Mouse (Mus musculus) neural tube, embryonic 12.5 days (tissue): Measurements from ENCODE around the gene Tgif1. TPM values are rescaled to one million over a fixed set of nuclear protein-coding genes. Genes with fewer than 3 reads are reported as not detected.

Source experiments
- ATAC-seq: fragments of 200-750 bp; cut with Nextera tagmentation; 2 replicates; pipeline ENCODE4 v1.8.0; 2017; ENCODE audit warnings: low read depth, mild to moderate bottlenecking, moderate TSS enrichment, moderate library complexity; ENCODE audit not compliant: low FRiP score
- H3K27ac ChIP-seq: fragments of 300-500 bp; sonication (generic); 2 replicates; pipeline ENCODE4 v1.5.1; 2016
- H3K27me3 ChIP-seq: fragments of 300-500 bp; sonication (generic); replicated peaks from 2 replicates; pipeline ENCODE4 v1.6.1; 2016; ENCODE audit warnings: mild to moderate bottlenecking
- H3K36me3 ChIP-seq: fragments of 300-500 bp; sonication (generic); 2 replicates; pipeline ENCODE4 v1.6.1; 2016; ENCODE audit warnings: mild to moderate bottlenecking
- H3K4me1 ChIP-seq: fragments of 300-500 bp; sonication (generic); 2 replicates; pipeline ENCODE4 v1.6.1; 2016
- H3K4me2 ChIP-seq: fragments of 300-500 bp; sonication (generic); replicated peaks from 2 replicates; pipeline ENCODE4 v1.6.1; 2016; ENCODE audit warnings: mild to moderate bottlenecking
- H3K4me3 ChIP-seq: fragments of 300-500 bp; sonication (generic); 2 replicates; pipeline ENCODE4 v1.5.1; 2016
- H3K9ac ChIP-seq: fragments of 300-500 bp; sonication (generic); 2 replicates; pipeline ENCODE4 v1.6.1; 2016; ENCODE audit warnings: mild to moderate bottlenecking
- H3K9me3 ChIP-seq: fragments of 300-500 bp; sonication (generic); 2 replicates; pipeline ENCODE4 v1.6.1; 2016; ENCODE audit warnings: mild to moderate bottlenecking
- WGBS: fragments of 180-500 bp; shearing (Covaris S2); methylation state at CpG from one replicate; pipeline ENCODE4 v1.1.7; 2016; 5-methylcytosine and 5-hydroxymethylcytosine counted together
- polyA plus RNA-seq: library from polyadenylated mRNA; unstranded; fragments of >200 nt; fragmentation: Nextera tagmentation; extraction: Ambion mirVana; gene quantifications from 2 replicates; pipeline ENCODE4 v1.2.1, GENCODE M21; 2016

The Tgif1 gene
- polyA plus RNA-seq, 1 experiment from 2014 or later = 57.2 TPM

- peak; percentile 85 for ATAC-seq
- peak overlapping the region; percentile 93 for H3K4me2 ChIP-seq
- WGBS = 3% methylated on average over 51 of the region's 51 CpGs
- H3K4me3 ChIP-seq = peak overlapping the region; percentile 48
- peaks cover 27% of the 10 kb centered on the region for H3K27me3 ChIP-seq
- no peaks in the 10 kb centered on the region for H3K36me3 ChIP-seq
- no peaks in the 10 kb centered on the region for H3K9me3 ChIP-seq
- no peaks in the 10 kb centered on the region for H3K4me1 ChIP-seq
- no peak overlapping the region for H3K27ac ChIP-seq
- H3K9ac ChIP-seq = peak overlapping the region; percentile 52
Measured at GRCm38 (mm10) chr17:70817862-70818451, 35.4 kb downstream of the Tgif1 start.

GRCm38 (mm10) chr17:70815001-70815400, 38.3 kb downstream of the Tgif1 start:
- Histone ChIP-seq H3K27ac (no peak overlapping the region), H3K4me3 (no peak overlapping the region), H3K27me3 (peaks cover 27% of the 10 kb centered on the region), H3K4me2 (no peak overlapping the region), H3K4me1 (no peaks in the 10 kb centered on the region), H3K36me3 (no peaks in the 10 kb centered on the region), H3K9me3 (no peaks in the 10 kb centered on the region), H3K9ac (no peak overlapping the region)
- no peak for ATAC-seq
- whole genome bisulfite sequencing = 54% methylated on average over 8 of the region's 8 CpGs

- no peak overlapping the region for H3K27ac ChIP-seq
- H3K4me2 ChIP-seq = no peak overlapping the region
- no peak overlapping the region for H3K9ac ChIP-seq
- H3K4me1 ChIP-seq = peaks cover 6% of the 10 kb centered on the region; the same call in 1 of the 2 replicates
- H3K36me3 ChIP-seq = no peaks in the 10 kb centered on the region
- ATAC-seq = no peak
- WGBS = 75% methylated on average over 5 of the region's 5 CpGs
- no peak overlapping the region for H3K4me3 ChIP-seq
- no peaks in the 10 kb centered on the region for H3K9me3 ChIP-seq
- H3K27me3 ChIP-seq = no peaks in the 10 kb centered on the region
Measured at GRCm38 (mm10) chr17:70810795-70811194, 42.6 kb downstream of the Tgif1 start.

- no peaks in the 10 kb centered on the region for H3K9me3 ChIP-seq
- H3K9ac ChIP-seq = no peak overlapping the region
- H3K4me3 ChIP-seq = no peak overlapping the region
- WGBS = 12% methylated on average over 3 of the region's 3 CpGs
- no peak for ATAC-seq
- no peak overlapping the region for H3K27ac ChIP-seq
- no peak overlapping the region for H3K4me2 ChIP-seq
- H3K36me3 ChIP-seq = no peaks in the 10 kb centered on the region
- H3K27me3 ChIP-seq = no peaks in the 10 kb centered on the region
- peaks cover 6% of the 10 kb centered on the region; the same call in 1 of the 2 replicates for H3K4me1 ChIP-seq
Measured at GRCm38 (mm10) chr17:70809776-70810175, 43.6 kb downstream of the Tgif1 start.

GRCm38 (mm10) chr17:70808837-70809236, 44.5 kb downstream of the Tgif1 start:
- no peaks in the 10 kb centered on the region for H3K36me3 ChIP-seq
- no peaks in the 10 kb centered on the region for H3K9me3 ChIP-seq
- no peak overlapping the region for H3K27ac ChIP-seq
- no peak overlapping the region for H3K9ac ChIP-seq
- no peak for ATAC-seq
- 34% methylated on average over 14 of the region's 14 CpGs for WGBS
- no peaks in the 10 kb centered on the region for H3K27me3 ChIP-seq
- H3K4me2 ChIP-seq = peak overlapping the region; percentile 28; the same call in 1 of the 2 replicates
- peaks cover 6% of the 10 kb centered on the region; the same call in 1 of the 2 replicates for H3K4me1 ChIP-seq
- no peak overlapping the region for H3K4me3 ChIP-seq

GRCm38 (mm10) chr17:70807885-70808284, 45.5 kb downstream of the Tgif1 start:
- WGBS = 100% methylated on average over 1 of the region's 1 CpGs
- no peak for ATAC-seq
- H3K4me1 ChIP-seq = peaks cover 6% of the 10 kb centered on the region; the same call in 1 of the 2 replicates
- H3K9ac ChIP-seq = no peak overlapping the region
- no peak overlapping the region for H3K27ac ChIP-seq
- no peak overlapping the region for H3K4me3 ChIP-seq
- no peaks in the 10 kb centered on the region for H3K27me3 ChIP-seq
- no peak overlapping the region for H3K4me2 ChIP-seq
- no peaks in the 10 kb centered on the region for H3K9me3 ChIP-seq
- no peaks in the 10 kb centered on the region for H3K36me3 ChIP-seq

- H3K4me1 ChIP-seq = peaks cover 6% of the 10 kb centered on the region; the same call in 1 of the 2 replicates
- no peak for ATAC-seq
- no peak overlapping the region for H3K4me2 ChIP-seq
- H3K9me3 ChIP-seq = no peaks in the 10 kb centered on the region
- WGBS = 93% methylated on average over 2 of the region's 2 CpGs
- no peak overlapping the region for H3K4me3 ChIP-seq
- H3K27me3 ChIP-seq = no peaks in the 10 kb centered on the region
- H3K9ac ChIP-seq = no peak overlapping the region
- H3K27ac ChIP-seq = no peak overlapping the region
- H3K36me3 ChIP-seq = no peaks in the 10 kb centered on the region
Measured at GRCm38 (mm10) chr17:70806600-70806999, 46.7 kb downstream of the Tgif1 start.

GRCm38 (mm10) chr17:70805866-70806265, 47.5 kb downstream of the Tgif1 start:
- no peak for ATAC-seq
- no peak overlapping the region for H3K4me2 ChIP-seq
- WGBS = 96% methylated on average over 9 of the region's 9 CpGs

GRCm38 (mm10) chr17:70802022-70802421, 51.3 kb downstream of the Tgif1 start:
- no peaks in the 10 kb centered on the region for H3K9me3 ChIP-seq
- H3K4me2 ChIP-seq = no peak overlapping the region
- no peak for ATAC-seq
- no peaks in the 10 kb centered on the region for H3K27me3 ChIP-seq
- H3K27ac ChIP-seq = no peak overlapping the region
- WGBS = 86% methylated on average over 14 of the region's 14 CpGs
- H3K4me1 ChIP-seq = no peaks in the 10 kb centered on the region
- no peaks in the 10 kb centered on the region for H3K36me3 ChIP-seq
- H3K9ac ChIP-seq = no peak overlapping the region
- no peak overlapping the region for H3K4me3 ChIP-seq

More at GRCm38 (mm10) chr17:70805866-70806265, 47.5 kb downstream of the Tgif1 start:
- Histone ChIP-seq H3K9me3 (no peaks in the 10 kb centered on the region), H3K4me1 (peaks cover 6% of the 10 kb centered on the region; the same call in 1 of the 2 replicates), H3K27ac (no peak overlapping the region), H3K4me3 (no peak overlapping the region), H3K36me3 (no peaks in the 10 kb centered on the region), H3K27me3 (no peaks in the 10 kb centered on the region), H3K9ac (no peak overlapping the region)

- ATAC-seq = no peak
- peaks cover 6% of the 10 kb centered on the region for H3K4me1 ChIP-seq
Measured at GRCm38 (mm10) chr17:70799266-70799665, 54.1 kb downstream of the Tgif1 start.

GRCm38 (mm10) chr17:70797773-70798045, 55.6 kb downstream of the Tgif1 start:
- ATAC-seq = no peak
- 86% methylated on average over 1 of the region's 1 CpGs for WGBS
- Histone ChIP-seq H3K27me3 (no peaks in the 10 kb centered on the region), H3K9ac (no peak overlapping the region), H3K36me3 (no peaks in the 10 kb centered on the region), H3K4me1 (peaks cover 10% of the 10 kb centered on the region), H3K4me3 (no peak overlapping the region), H3K9me3 (no peaks in the 10 kb centered on the region), H3K4me2 (no peak overlapping the region), H3K27ac (no peak overlapping the region)

More at GRCm38 (mm10) chr17:70799266-70799665, 54.1 kb downstream of the Tgif1 start:
- Histone ChIP-seq H3K36me3 (no peaks in the 10 kb centered on the region), H3K9me3 (no peaks in the 10 kb centered on the region), H3K4me3 (no peak overlapping the region), H3K9ac (no peak overlapping the region), H3K4me2 (no peak overlapping the region), H3K27me3 (no peaks in the 10 kb centered on the region), H3K27ac (no peak overlapping the region)
- 87% methylated on average over 4 of the region's 4 CpGs for WGBS

GRCm38 (mm10) chr17:70796940-70797772, 56.2 kb downstream of the Tgif1 start:
- H3K4me2 ChIP-seq = no peak overlapping the region
- H3K9me3 ChIP-seq = no peaks in the 10 kb centered on the region
- H3K36me3 ChIP-seq = no peaks in the 10 kb centered on the region
- WGBS = 85% methylated on average over 8 of the region's 8 CpGs
- H3K4me3 ChIP-seq = no peak overlapping the region
- ATAC-seq = no peak
- no peak overlapping the region for H3K9ac ChIP-seq
- H3K27me3 ChIP-seq = no peaks in the 10 kb centered on the region
- H3K4me1 ChIP-seq = peaks cover 10% of the 10 kb centered on the region
- H3K27ac ChIP-seq = no peak overlapping the region
